ENCODE assay signal across 9 mouse cellular contexts in genomic region chr5:123603496-123603895, GRCm38 (mm10). TPM values are rescaled to one million over a fixed set of nuclear protein-coding genes. Genes with fewer than 3 reads are reported as not detected.
DNase-seq lines count a peak whose midpoint lies in the region; ATAC-seq and TF ChIP-seq lines count a peak whose summit lies in the region.
"Had no signal": no experiment of that assay in that cellular context is flagged by ENCODE, and none has a peak within 500 bp of the region (broad histone marks: within the 10 kb centered on the region; RNA-seq: fewer than 3 reads in every experiment).

No protein-coding gene starts in this region.

- H3K9me3 ChIP-seq in hindbrain, embryonic 14.5 days (ENCODE audit: control insufficient read depth, low read length) = no peaks in the 10 kb centered on the region
- H3K9me3 ChIP-seq in hindbrain, embryonic 10.5 days = no peaks in the 10 kb centered on the region

- no peaks in the 10 kb centered on the region; the same call in 1 of the 2 replicates for H3K4me1 ChIP-seq in hindbrain, embryonic 14.5 days (replicated peaks; ENCODE audit: control insufficient read depth, insufficient read depth, low read length)
- peaks cover 3% of the 10 kb centered on the region; the same call in 1 of the 2 replicates for H3K4me1 ChIP-seq in hindbrain, embryonic 10.5 days (replicated peaks)
- H3K4me1 ChIP-seq in cortical plate, adult 2 months (ENCODE audit: control insufficient read depth, insufficient read depth, low read length) = peaks cover 9% of the 10 kb centered on the region

- no peak overlapping the region for H3K9ac ChIP-seq in hindbrain, embryonic 14.5 days

- TF ChIP-seq POLR2A in cortical plate, adult 2 months (IDR thresholded peaks at IDR 0.05; ENCODE audit: extremely low read depth, insufficient read depth, low read length) = peak; percentile 50; the same call in 1 of the 2 replicates

- peak; percentile 42 for DNase-seq in hindbrain, embryonic 14.5 days (ENCODE audit: low spot score)
- no peak for DNase-seq in hindbrain, embryonic 10.5 days (ENCODE audit: low spot score)
- DNase-seq in MN1 (ENCODE audit: low spot score) = peak; percentile 59
- DNase-seq in layer of hippocampus, adult 9-11 months = peak; percentile 82
- no peak for DNase-seq in urinary bladder, postnatal 4 days (ENCODE audit: low spot score in 2 of 2)
- DNase-seq in thymus, postnatal 4 days = no peak

- no peak overlapping the region for H3K4me2 ChIP-seq in hindbrain, embryonic 14.5 days (replicated peaks)

- peaks cover 93% of the 10 kb centered on the region for H3K36me3 ChIP-seq in hindbrain, embryonic 14.5 days (replicated peaks; ENCODE audit: control insufficient read depth, insufficient read depth)
- H3K36me3 ChIP-seq in hindbrain, embryonic 10.5 days = peaks cover 87% of the 10 kb centered on the region

- H3K27ac ChIP-seq in hindbrain, embryonic 14.5 days = peak overlapping the region; percentile 26; the same call in 1 of the 2 replicates
- H3K27ac ChIP-seq in hindbrain, embryonic 10.5 days = no peak overlapping the region
- H3K27ac ChIP-seq in cortical plate, adult 2 months (ENCODE audit: insufficient read depth, low read length) = no peak overlapping the region
- H3K27ac ChIP-seq: macrophage had no signal

- ATAC-seq in hindbrain, embryonic 14.5 days (ENCODE audit: low FRiP score) = no peak
- no peak for ATAC-seq in megakaryocyte-erythroid progenitor cell, adult 5-6 weeks (replicated peaks; ENCODE audit: low FRiP score, low TSS enrichment, poor library complexity, severe bottlenecking)

- TF ChIP-seq CTCF in cortical plate, adult 2 months (IDR thresholded peaks at IDR 0.05; ENCODE audit: extremely low read depth, insufficient read depth, low read length) = no peak

- WGBS in hindbrain, embryonic 14.5 days = 38% methylated on average over 11 of the region's 11 CpGs
- WGBS in hindbrain, embryonic 10.5 days = 58% methylated on average over 11 of the region's 11 CpGs

- H3K4me3 ChIP-seq in hindbrain, embryonic 14.5 days (replicated peaks; ENCODE audit: low read length) = no peak overlapping the region
- no peak overlapping the region for H3K4me3 ChIP-seq in hindbrain, embryonic 10.5 days
- H3K4me3 ChIP-seq in cortical plate, adult 2 months (ENCODE audit: insufficient read depth, low read length) = peak overlapping the region; percentile 24

- H3K27me3 ChIP-seq in hindbrain, embryonic 14.5 days (ENCODE audit: control insufficient read depth, insufficient read depth, low read length) = no peaks in the 10 kb centered on the region
- H3K27me3 ChIP-seq in hindbrain, embryonic 10.5 days (ENCODE audit: insufficient read depth, poor library complexity, severe bottlenecking) = no peaks in the 10 kb centered on the region

RNA-seq across cellular contexts. Expression of gene Vps33a, which starts 30.7 kb away (rescaled TPM):
- 49.8 and 50.4 TPM in 2 replicates for polyA plus RNA-seq in hindbrain, embryonic 14.5 days (2014; fragmentation: Nextera tagmentation; extraction: Ambion mirVana)
- polyA plus RNA-seq in hindbrain, embryonic 10.5 days (2016; fragmentation: Nextera tagmentation; extraction: Ambion mirVana) = 35.8 and 37.6 TPM in 2 replicates
- polyA plus RNA-seq in cortical plate, adult 2 months (2012; rRNA removed) = 56.5 and 60.2 TPM in 2 replicates
- 30.6 and 35.7 TPM in 2 replicates for total RNA-seq in megakaryocyte-erythroid progenitor cell, adult 5-6 weeks (2014; fragmentation: Nextera tagmentation)
- 20.8 and 31.6 TPM in 2 replicates for total RNA-seq in megakaryocyte-erythroid progenitor cell, adult 5-6 weeks (2017)

Comparison
In these comparisons a context has a peak if more than half of its experiments do, and no peak if none do; other contexts are left out.
1. DNase-seq: peak in hindbrain, embryonic 14.5 days (single experiment), MN1 (single experiment) and layer of hippocampus, adult 9-11 months (single experiment); none in hindbrain, embryonic 10.5 days (single experiment), urinary bladder, postnatal 4 days (0 of 2) and thymus, postnatal 4 days (single experiment).